Mouse (Mus musculus) forebrain, embryonic 15.5 days (tissue): ENCODE measurements around the gene Ago3. TPM values are rescaled to one million over a fixed set of nuclear protein-coding genes. Genes with fewer than 3 reads are reported as not detected.

Experiments used
- ATAC-seq: fragments of 200-750 bp; cut with Nextera tagmentation; replicated peaks from 2 replicates; pipeline ENCODE4 v1.8.0; 2017; ENCODE audit warnings: mild to moderate bottlenecking, moderate TSS enrichment, moderate library complexity
- H3K27ac ChIP-seq: fragments of 300-500 bp; sonication (generic); replicated peaks from 2 replicates; pipeline ENCODE4 v1.5.1; 2015; ENCODE audit warnings: mild to moderate bottlenecking, inconsistent platforms
- H3K27me3 ChIP-seq: fragments of 300-500 bp; sonication (generic); 2 replicates; pipeline ENCODE4 v1.6.1; 2015; ENCODE audit warnings: inconsistent platforms
- H3K36me3 ChIP-seq: fragments of 300-500 bp; sonication (generic); 2 replicates; pipeline ENCODE4 v1.6.1; 2015; ENCODE audit warnings: mild to moderate bottlenecking, inconsistent platforms
- H3K4me1 ChIP-seq: fragments of 300-500 bp; sonication (generic); 2 replicates; pipeline ENCODE4 v1.6.1; 2015; ENCODE audit warnings: inconsistent platforms
- H3K4me2 ChIP-seq: fragments of 300-500 bp; sonication (generic); replicated peaks from 2 replicates; pipeline ENCODE4 v1.6.1; 2015; ENCODE audit warnings: mild to moderate bottlenecking, inconsistent platforms
- H3K4me3 ChIP-seq: fragments of 300-500 bp; sonication (generic); 2 replicates; pipeline ENCODE4 v1.5.1; 2015; ENCODE audit warnings: mild to moderate bottlenecking, inconsistent platforms
- H3K9ac ChIP-seq: fragments of 300-500 bp; sonication (generic); replicated peaks from 2 replicates; pipeline ENCODE4 v1.6.1; 2015; ENCODE audit warnings: mild to moderate bottlenecking, inconsistent platforms
- H3K9me3 ChIP-seq: fragments of 300-500 bp; sonication (generic); 2 replicates; pipeline ENCODE4 v1.6.1; 2016; ENCODE audit warnings: inconsistent platforms
- WGBS: fragments of 180-500 bp; shearing (Covaris S2); methylation state at CpG from one replicate; pipeline ENCODE4 v1.1.7; 2015; ENCODE audit warnings: mixed read lengths; 5-methylcytosine and 5-hydroxymethylcytosine counted together
- polyA plus RNA-seq: library from polyadenylated mRNA; unstranded; fragments of >200 nt; fragmentation: Nextera tagmentation; extraction: Ambion mirVana; gene quantifications from 2 replicates; pipeline ENCODE4 v1.2.1, GENCODE M21; 2015

The Ago3 gene
- polyA plus RNA-seq = 16.3 and 19.9 TPM in 2 replicates

- 1% methylated on average over 65 of the region's 65 CpGs for WGBS
- Histone ChIP-seq H3K27me3 (no peaks in the 10 kb centered on the region), H3K4me1 (peaks cover 13% of the 10 kb centered on the region), H3K9me3 (no peaks in the 10 kb centered on the region), H3K4me3 (peak within 1 kb of the TSS; percentile 99), H3K4me2 (peak within 1 kb of the TSS; percentile 94), H3K9ac (peak within 1 kb of the TSS; percentile 91), H3K27ac (peak within 1 kb of the TSS; percentile 90), H3K36me3 (peaks cover 1% of the 10 kb centered on the region; the same call in 1 of the 2 replicates)
- ATAC-seq = peak; percentile 97
Observed at GRCm38 (mm10) chr4:126429347-126430079, at the start of gene Ago3. Gene Ago3 (minus strand): TSS chr4:126429556.

DNA sequence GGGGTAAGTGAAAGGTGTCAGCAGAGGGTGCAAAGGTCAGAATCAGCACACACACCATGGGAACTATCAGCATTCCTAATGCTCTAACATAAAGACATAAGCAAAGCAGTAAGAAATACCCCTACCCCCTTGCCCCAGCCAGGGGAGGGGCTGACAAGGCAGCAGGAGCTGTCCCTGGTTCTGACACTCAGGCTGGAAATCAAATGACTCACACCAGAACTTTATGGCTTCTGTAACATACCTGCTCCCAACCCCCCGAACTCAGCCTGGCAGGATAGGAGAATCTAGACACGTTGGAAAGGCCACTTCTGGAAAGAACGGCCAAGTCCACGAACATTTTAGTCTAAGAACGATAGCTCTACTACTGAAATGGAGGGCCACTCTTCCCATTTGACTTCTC is 43.7 kb upstream of the Ago3 start:
- no peak for ATAC-seq
- Histone ChIP-seq H3K27me3 (no peaks in the 10 kb centered on the region), H3K4me1 (peaks cover 6% of the 10 kb centered on the region; the same call in 1 of the 2 replicates), H3K4me2 (no peak overlapping the region), H3K9ac (no peak overlapping the region), H3K4me3 (no peak overlapping the region), H3K27ac (no peak overlapping the region), H3K36me3 (no peaks in the 10 kb centered on the region), H3K9me3 (no peaks in the 10 kb centered on the region)
- 51% methylated on average over 5 of the region's 5 CpGs for WGBS

GRCm38 (mm10) chr4:126469334-126469733 is 40.0 kb upstream of the Ago3 start:
- Histone ChIP-seq H3K27ac (peak overlapping the region; percentile 98; the same call in 1 of the 2 replicates), H3K4me2 (no peak overlapping the region), H3K9me3 (no peaks in the 10 kb centered on the region), H3K36me3 (no peaks in the 10 kb centered on the region), H3K9ac (no peak overlapping the region), H3K4me3 (peak overlapping the region; percentile 93; the same call in 1 of the 2 replicates), H3K4me1 (peaks cover 38% of the 10 kb centered on the region), H3K27me3 (no peaks in the 10 kb centered on the region)
- WGBS = 60% methylated on average over 1 of the region's 1 CpGs
- ATAC-seq = no peak

DNA sequence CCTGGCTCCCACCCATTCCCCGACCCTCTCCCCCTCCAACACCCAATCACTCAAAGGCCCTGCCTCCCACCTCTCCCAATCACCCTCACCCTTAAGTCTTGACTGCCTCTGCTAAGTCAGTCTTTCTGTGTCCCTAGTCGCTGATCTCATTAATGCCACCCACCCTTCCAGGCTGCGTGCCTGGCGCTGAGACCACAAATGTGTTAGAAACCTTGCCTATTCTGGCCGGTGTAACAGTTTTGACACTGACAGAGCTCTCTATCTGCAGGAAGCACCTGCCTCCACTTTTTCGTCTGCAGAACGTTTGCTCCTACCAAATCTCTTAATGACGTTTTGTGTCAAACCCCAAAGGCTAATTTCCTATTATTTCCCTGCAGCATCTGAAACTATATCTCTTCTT is 39.6 kb upstream of the Ago3 start:
- H3K9me3 ChIP-seq = no peaks in the 10 kb centered on the region
- peak overlapping the region; percentile 98 for H3K9ac ChIP-seq

DNA sequence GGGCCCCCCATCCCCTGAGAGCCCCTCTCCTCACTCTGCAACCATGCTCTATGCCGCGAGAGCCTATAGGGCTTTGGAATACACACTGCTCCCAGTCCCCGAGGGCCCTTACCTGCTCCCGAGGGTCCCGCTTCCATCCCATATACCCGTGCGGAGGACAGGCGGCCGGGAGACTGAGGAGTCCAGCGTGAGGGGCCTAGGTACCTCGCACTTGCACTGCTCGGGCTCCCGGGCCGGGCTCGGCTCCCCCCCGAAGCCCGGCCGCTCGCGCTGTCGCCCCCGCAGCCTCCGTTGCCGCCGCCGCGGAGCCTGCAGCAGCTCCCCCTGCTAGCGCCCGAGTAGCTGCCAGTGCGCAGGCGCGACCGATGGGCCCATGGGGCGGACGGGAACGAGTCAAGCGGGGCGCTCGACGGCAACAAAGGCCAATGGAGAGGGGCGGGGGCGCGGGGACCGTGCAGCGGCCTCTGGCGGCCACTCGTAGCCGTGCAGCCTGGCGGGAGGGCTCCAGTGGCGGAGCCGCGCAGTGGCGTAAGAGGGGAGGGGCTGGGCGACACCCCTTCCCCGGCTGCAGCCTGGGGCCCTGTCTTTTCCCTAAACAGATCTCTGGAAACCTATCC is 39.0 kb upstream of the Ago3 start, which contains the start of gene Ago1:
Gene Ago1, minus strand, starts transcription at position 299 of the 617 bp plus-strand sequence.
- ATAC-seq = peak; percentile 87
- Histone ChIP-seq H3K36me3 (no peaks in the 10 kb centered on the region), H3K9ac (peak within 1 kb of the TSS; percentile 98), H3K4me3 (peak within 1 kb of the TSS; percentile 93), H3K27me3 (no peaks in the 10 kb centered on the region), H3K9me3 (no peaks in the 10 kb centered on the region), H3K27ac (peak within 1 kb of the TSS; percentile 98), H3K4me1 (peaks cover 47% of the 10 kb centered on the region), H3K4me2 (peak within 1 kb of the TSS; percentile 73)
- WGBS = under 1% methylated on average over 50 of the region's 55 CpGs

More for the DNA sequence above, 39.6 kb upstream of the Ago3 start:
- ATAC-seq = no peak
- peak overlapping the region; percentile 93 for H3K4me3 ChIP-seq
- peak overlapping the region; percentile 73 for H3K4me2 ChIP-seq
- 3% methylated on average over 8 of the region's 8 CpGs for WGBS
- H3K27me3 ChIP-seq = no peaks in the 10 kb centered on the region
- H3K36me3 ChIP-seq = no peaks in the 10 kb centered on the region
- peak overlapping the region; percentile 98 for H3K27ac ChIP-seq
- H3K4me1 ChIP-seq = peaks cover 42% of the 10 kb centered on the region

DNA sequence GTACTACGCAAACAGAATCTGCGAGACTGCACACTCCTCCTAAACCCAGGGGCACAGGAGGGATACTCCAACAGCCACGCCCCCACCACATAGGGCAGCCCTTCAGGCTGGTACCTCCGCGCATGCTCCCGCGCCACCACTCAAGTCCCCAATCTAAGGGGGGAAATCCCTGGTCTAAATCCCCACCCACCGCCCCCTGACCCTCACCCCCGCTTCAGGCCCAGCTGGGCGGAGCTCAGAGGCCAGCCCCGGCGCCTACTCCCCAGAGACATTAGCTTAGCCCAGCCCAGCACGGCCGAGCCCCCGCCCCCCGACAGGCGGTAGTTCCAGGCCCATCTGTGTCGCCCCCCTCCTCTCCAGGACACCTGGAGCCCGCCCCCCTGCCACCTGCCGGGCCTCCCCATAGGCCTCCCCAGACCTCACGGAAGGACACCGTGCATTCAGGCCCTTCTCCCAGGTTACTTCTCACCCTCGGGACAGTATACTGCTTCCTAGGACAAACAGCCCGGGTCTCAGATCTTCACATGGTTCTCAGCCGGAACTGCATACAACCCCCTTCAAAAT is 38.4 kb upstream of the Ago3 start:
- WGBS = 2% methylated on average over 25 of the region's 25 CpGs
- Histone ChIP-seq H3K27me3 (no peaks in the 10 kb centered on the region), H3K4me2 (peak overlapping the region; percentile 73), H3K4me1 (peaks cover 49% of the 10 kb centered on the region), H3K4me3 (peak overlapping the region; percentile 93), H3K9ac (peak overlapping the region; percentile 98), H3K36me3 (no peaks in the 10 kb centered on the region), H3K9me3 (no peaks in the 10 kb centered on the region), H3K27ac (peak overlapping the region; percentile 98)
- peak; percentile 65 for ATAC-seq

GRCm38 (mm10) chr4:126466251-126466750 is 36.9 kb upstream of the Ago3 start:
- Histone ChIP-seq H3K4me3 (peak overlapping the region; percentile 93), H3K4me2 (peak overlapping the region; percentile 73), H3K4me1 (peaks cover 53% of the 10 kb centered on the region), H3K36me3 (no peaks in the 10 kb centered on the region), H3K27ac (peak overlapping the region; percentile 98), H3K9me3 (no peaks in the 10 kb centered on the region), H3K9ac (peak overlapping the region; percentile 98; the same call in 1 of the 2 replicates), H3K27me3 (no peaks in the 10 kb centered on the region)
- no peak for ATAC-seq
- 7% methylated on average over 8 of the region's 8 CpGs for WGBS

GRCm38 (mm10) chr4:126465843-126466242 is 36.5 kb upstream of the Ago3 start:
- H3K9me3 ChIP-seq = no peaks in the 10 kb centered on the region
- peak; percentile 48 for ATAC-seq

DNA sequence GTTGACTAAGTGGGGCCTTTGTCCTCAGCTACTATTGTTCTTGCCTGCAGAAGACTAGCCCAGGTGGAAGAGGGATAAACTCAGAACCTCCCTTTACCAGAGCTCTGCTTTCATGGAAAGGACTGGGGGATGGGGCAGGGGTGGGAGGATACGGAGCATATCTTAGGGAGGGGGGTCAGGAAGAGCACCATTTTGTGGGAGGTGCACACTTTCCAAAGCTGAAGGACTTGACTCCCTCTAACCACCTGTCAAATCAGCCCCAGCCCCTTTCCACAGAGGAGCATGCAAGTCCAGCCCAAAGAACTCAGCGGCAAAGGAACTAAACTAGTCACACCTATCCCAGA is 35.5 kb upstream of the Ago3 start:
- no peaks in the 10 kb centered on the region for H3K9me3 ChIP-seq
- H3K4me3 ChIP-seq = peak overlapping the region; percentile 93
- peak overlapping the region; percentile 31 for H3K9ac ChIP-seq
- no peak for ATAC-seq
- H3K4me1 ChIP-seq = peaks cover 53% of the 10 kb centered on the region
- no peaks in the 10 kb centered on the region for H3K27me3 ChIP-seq
- 0% methylated on average over 2 of the region's 2 CpGs for WGBS
- peak overlapping the region; percentile 98 for H3K27ac ChIP-seq
- peaks cover 10% of the 10 kb centered on the region; the same call in 1 of the 2 replicates for H3K36me3 ChIP-seq
- H3K4me2 ChIP-seq = peak overlapping the region; percentile 73

More at GRCm38 (mm10) chr4:126465843-126466242, 36.5 kb upstream of the Ago3 start:
- Histone ChIP-seq H3K36me3 (no peaks in the 10 kb centered on the region), H3K4me3 (peak overlapping the region; percentile 93), H3K4me1 (peaks cover 53% of the 10 kb centered on the region), H3K27me3 (no peaks in the 10 kb centered on the region), H3K27ac (peak overlapping the region; percentile 98), H3K9ac (peak overlapping the region; percentile 98), H3K4me2 (peak overlapping the region; percentile 73)
- 2% methylated on average over 8 of the region's 8 CpGs for WGBS

DNA sequence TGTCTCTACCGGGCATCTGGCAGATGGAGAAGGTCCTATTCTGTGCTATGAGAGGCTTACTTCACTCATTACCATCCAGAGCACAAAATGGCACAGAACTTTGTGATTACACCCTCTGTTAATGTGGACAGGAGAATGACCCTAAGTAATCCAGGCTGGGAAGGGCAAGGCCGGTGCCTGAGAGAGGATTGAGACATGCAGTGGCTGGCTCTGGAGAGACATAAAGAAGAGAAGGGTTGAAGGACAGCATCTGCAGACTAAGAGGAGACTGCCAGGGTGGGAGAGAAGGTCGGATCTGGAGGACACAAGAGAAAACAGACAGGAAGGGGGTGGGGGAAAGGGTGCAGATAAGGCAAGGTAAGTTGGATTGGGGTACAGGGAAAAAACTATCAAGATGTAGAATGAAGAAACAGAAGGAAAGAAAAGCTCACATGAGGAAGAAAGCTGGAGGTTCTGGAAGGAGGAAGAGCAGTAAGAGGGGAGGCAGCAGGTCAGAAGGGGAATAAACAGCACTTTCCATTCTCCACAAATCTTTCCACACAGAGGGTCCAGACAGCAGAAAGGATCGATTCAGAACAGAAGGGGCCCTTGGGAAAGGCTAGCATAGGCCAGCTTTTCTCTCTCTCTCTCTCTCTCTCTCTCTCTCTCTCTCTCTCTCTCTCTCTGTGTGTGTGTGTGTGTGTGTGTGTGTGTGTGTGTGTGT is 35.0 kb upstream of the Ago3 start:
- Histone ChIP-seq H3K4me3 (no peak overlapping the region), H3K4me2 (peak overlapping the region; percentile 73), H3K4me1 (peaks cover 53% of the 10 kb centered on the region), H3K9me3 (no peaks in the 10 kb centered on the region), H3K36me3 (peaks cover 15% of the 10 kb centered on the region), H3K27me3 (no peaks in the 10 kb centered on the region), H3K9ac (0 out of 2 replicates have a peak overlapping the region, but pooled peaks have one; percentile 16), H3K27ac (peak overlapping the region; percentile 98)
- WGBS = 10% methylated on average over 4 of the region's 4 CpGs
- no peak for ATAC-seq

DNA sequence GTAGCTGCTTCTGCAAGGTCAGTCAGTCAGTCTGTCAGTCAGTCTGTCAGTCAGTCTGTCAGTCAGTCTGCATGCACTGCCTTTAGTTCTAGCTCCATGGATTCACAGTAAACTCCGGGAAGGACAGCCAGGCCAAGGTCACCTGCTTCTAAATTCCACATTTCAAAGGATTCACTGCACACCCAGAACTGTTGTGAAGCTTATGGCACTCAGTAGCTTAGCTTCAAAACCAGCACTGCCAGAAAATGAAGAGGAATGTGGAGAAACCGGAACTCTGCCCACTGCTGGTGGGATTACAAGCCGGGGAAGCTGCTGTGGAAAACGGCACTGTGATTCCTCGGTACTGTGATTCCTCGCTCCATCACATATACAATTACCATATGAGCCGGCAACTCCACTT is 26.1 kb upstream of the Ago3 start:
- Histone ChIP-seq H3K9me3 (no peaks in the 10 kb centered on the region), H3K9ac (no peak overlapping the region), H3K4me3 (no peak overlapping the region), H3K27ac (0 out of 2 replicates have a peak overlapping the region, but pooled peaks have one; percentile 20), H3K4me1 (no peaks in the 10 kb centered on the region), H3K27me3 (no peaks in the 10 kb centered on the region), H3K36me3 (peaks cover 87% of the 10 kb centered on the region), H3K4me2 (no peak overlapping the region)
- 90% methylated on average over 7 of the region's 7 CpGs for WGBS
- no peak for ATAC-seq
